Mouse (Mus musculus): ENCODE measurements around the gene Pctp. TPM values are rescaled to one million over a fixed set of nuclear protein-coding genes. Genes with fewer than 3 reads are reported as not detected.

The Pctp gene
- total RNA-seq (2023) = 10 to 100 TPM in 1 of 2 experiments, 1 to 10 TPM in 1; 9.2 to 10.4 TPM

GRCm38 (mm10) chr11:90002231-90002986, at the start of gene Pctp:
Gene Pctp, minus strand, starts transcription at chr11:90002894.

GRCm38 (mm10) chr11:90029841-90030398, 27.2 kb upstream of the Pctp start, which contains the start of gene Tmem100:
Gene Tmem100, plus strand, starts transcription at chr11:90030348.

Other genes starting within 250 kb of the Pctp start
- gene Ankfn1, start 225.2 kb downstream of the Pctp start, total RNA-seq (2023) = not detected
- gene Tmem100, start 27.5 kb upstream of the Pctp start, total RNA-seq (2023) = not detected
- 1 to 10 TPM in 1 of 2 experiments, under 1 TPM in 1; 0.55 to 1.1 TPM for gene Gm45716, start 184.8 kb upstream of the Pctp start, total RNA-seq (2023)
- gene Mmd, start 246.6 kb upstream of the Pctp start, total RNA-seq (2023) = 1 to 10 TPM; 5.5 to 8.1 TPM

All from neutrophil, adult 83 days (primary cell).